Mouse (Mus musculus): ENCODE results near the gene Notch1.

GRCm38 (mm10) chr2:26535517-26536045 is 19.1 kb upstream of the Notch1 start:
- TF ChIP-seq CTCF (IDR thresholded peaks at IDR 0.05; ENCODE audit: low read depth) (no peak), EP300 (IDR thresholded peaks at IDR 0.05; ENCODE audit: low read depth) (no peak)

Measured in liver, postnatal 0 days (tissue).